Mouse (Mus musculus) lung, postnatal 0 days (tissue): ENCODE measurements around the gene Irf2.

Experiments
- CTCF ChIP-seq: IDR thresholded peaks from 2 replicates; pipeline ENCODE4 v1.5.1; 2016; ENCODE audit warnings: antibody characterized with exemption, mild to moderate bottlenecking
- EP300 ChIP-seq: IDR thresholded peaks from 2 replicates; pipeline ENCODE4 v1.6.1; 2016; ENCODE audit warnings: antibody characterized with exemption, mild to moderate bottlenecking, control low read depth

DNA sequence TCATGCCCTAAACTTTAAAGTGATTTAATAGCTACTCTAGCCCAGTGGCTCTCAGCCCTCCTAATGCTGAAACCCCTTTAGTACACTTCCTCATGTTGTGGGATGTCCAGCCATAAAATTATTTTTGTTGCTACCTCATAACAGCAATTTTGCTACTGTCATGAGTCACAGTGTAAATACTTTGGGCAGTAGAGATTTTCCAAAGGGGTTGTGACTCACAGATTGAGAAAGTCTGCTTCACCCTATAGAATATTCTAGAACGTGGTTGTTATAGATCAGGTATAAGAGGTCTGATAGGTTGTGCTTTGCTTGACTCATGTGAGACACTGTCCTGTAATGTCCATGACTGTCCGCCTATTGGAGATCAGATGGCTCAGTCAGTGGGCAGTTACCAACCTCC lies 154.9 kb downstream of the Irf2 start:
- TF ChIP-seq CTCF, result no peak
- no peak for TF ChIP-seq EP300
